Mouse (Mus musculus) midbrain, embryonic 11.5 days (tissue): ENCODE measurements around the gene Swsap1. TPM values are rescaled to one million over a fixed set of nuclear protein-coding genes. Genes with fewer than 3 reads are reported as not detected.

Experiments used
- ATAC-seq: fragments of 200-750 bp; cut with Nextera tagmentation; 2 replicates; pipeline ENCODE4 v1.8.0; 2017; ENCODE audit warnings: moderate TSS enrichment, moderate library complexity; ENCODE audit not compliant: low FRiP score
- DNase-seq: peaks from one replicate; pipeline ENCODE4 v3.0.0; 2015; ENCODE audit warnings: low spot score; ENCODE audit errors: missing footprints
- H3K27ac ChIP-seq: fragments of 300-500 bp; sonication (generic); 2 replicates; pipeline ENCODE4 v1.5.1; 2014; ENCODE audit warnings: low read depth, low read length
- H3K27me3 ChIP-seq: fragments of 300-500 bp; sonication (generic); 2 replicates; pipeline ENCODE4 v1.6.1; 2014; ENCODE audit warnings: mild to moderate bottlenecking, low read length, moderate library complexity, mixed read lengths; ENCODE audit not compliant: control insufficient read depth, insufficient read depth
- H3K36me3 ChIP-seq: fragments of 300-500 bp; sonication (generic); 2 replicates; pipeline ENCODE4 v1.6.1; 2014; ENCODE audit warnings: mild to moderate bottlenecking, low read length, moderate library complexity, mixed read lengths; ENCODE audit not compliant: control insufficient read depth, insufficient read depth
- H3K4me1 ChIP-seq: fragments of 300-500 bp; sonication (generic); 2 replicates; pipeline ENCODE4 v1.6.1; 2014; ENCODE audit warnings: low read length; ENCODE audit not compliant: control insufficient read depth, insufficient read depth
- H3K4me2 ChIP-seq: fragments of 300-500 bp; sonication (generic); 2 replicates; pipeline ENCODE4 v1.6.1; 2014; ENCODE audit warnings: mild to moderate bottlenecking, moderate library complexity
- H3K4me3 ChIP-seq: fragments of 300-500 bp; sonication (generic); 2 replicates; pipeline ENCODE4 v1.5.1; 2014; ENCODE audit warnings: low read depth, low read length
- H3K9ac ChIP-seq: fragments of 300-500 bp; sonication (generic); 2 replicates; pipeline ENCODE4 v1.6.1; 2014; ENCODE audit warnings: low read length
- H3K9me3 ChIP-seq: fragments of 300-500 bp; sonication (generic); 2 replicates; pipeline ENCODE4 v1.6.1; 2016; ENCODE audit warnings: low read length; ENCODE audit not compliant: control insufficient read depth
- WGBS: fragments of 180-500 bp; shearing (Covaris S2); extraction: QIAGEN DNeasy Blood & Tissue Kit; methylation state at CpG from one replicate; pipeline ENCODE4 v1.1.7; 2014; 5-methylcytosine and 5-hydroxymethylcytosine counted together
- polyA plus RNA-seq: library from polyadenylated mRNA; unstranded; fragments of >200 nt; fragmentation: Nextera tagmentation; extraction: Ambion mirVana; gene quantifications from 2 replicates; pipeline ENCODE4 v1.2.1, GENCODE M21; 2014

The Swsap1 gene
- polyA plus RNA-seq, 1 experiment from 2014 or later, result 22.3 TPM

- Histone ChIP-seq H3K27ac (no peak overlapping the region), H3K27me3 (0 out of 2 replicates have a peak, but pooled peaks cover 3% of the 10 kb centered on the region), H3K36me3 (no peaks in the 10 kb centered on the region), H3K9me3 (no peaks in the 10 kb centered on the region), H3K4me2 (no peak overlapping the region), H3K9ac (no peak overlapping the region), H3K4me1 (peaks cover 5% of the 10 kb centered on the region; the same call in 1 of the 2 replicates), H3K4me3 (no peak overlapping the region)
- 63% methylated on average over 12 of the region's 12 CpGs for WGBS
- ATAC-seq, result no peak
- DNase-seq, result peak; percentile 1
Observed at GRCm38 (mm10) chr9:21932445-21933137, 23.0 kb upstream of the Swsap1 start.

- 92% methylated on average over 12 of the region's 12 CpGs for WGBS
- Histone ChIP-seq H3K4me3 (no peak overlapping the region), H3K36me3 (no peaks in the 10 kb centered on the region), H3K27me3 (0 out of 2 replicates have a peak, but pooled peaks cover 3% of the 10 kb centered on the region), H3K9me3 (no peaks in the 10 kb centered on the region), H3K4me1 (peaks cover 3% of the 10 kb centered on the region; the same call in 1 of the 2 replicates), H3K4me2 (no peak overlapping the region), H3K9ac (no peak overlapping the region), H3K27ac (no peak overlapping the region)
- ATAC-seq, result no peak
- no peak for DNase-seq
Observed at GRCm38 (mm10) chr9:21934021-21934420, 21.5 kb upstream of the Swsap1 start.

GRCm38 (mm10) chr9:21935466-21936131 lies 20.0 kb upstream of the Swsap1 start:
- H3K9me3 ChIP-seq, result no peaks in the 10 kb centered on the region
- 0 out of 2 replicates have a peak, but pooled peaks cover 3% of the 10 kb centered on the region for H3K27me3 ChIP-seq
- H3K4me1 ChIP-seq, result peaks cover 3% of the 10 kb centered on the region; the same call in 1 of the 2 replicates
- H3K9ac ChIP-seq, result no peak overlapping the region
- H3K4me2 ChIP-seq, result no peak overlapping the region
- H3K27ac ChIP-seq, result no peak overlapping the region
- DNase-seq (no peak), ATAC-seq (no peak)
- H3K36me3 ChIP-seq, result no peaks in the 10 kb centered on the region; the same call in 1 of the 2 replicates
- 83% methylated on average over 7 of the region's 7 CpGs for WGBS
- no peak overlapping the region for H3K4me3 ChIP-seq

GRCm38 (mm10) chr9:21936692-21937570 lies 18.6 kb upstream of the Swsap1 start, which contains the start of gene Plppr2:
Gene Plppr2 (plus strand): TSS chr9:21937033.
- H3K4me1 ChIP-seq, result peaks cover 3% of the 10 kb centered on the region; the same call in 1 of the 2 replicates
- H3K4me3 ChIP-seq, result peak within 1 kb of the TSS; percentile 59
- peak within 1 kb of the TSS; percentile 5; the same call in 1 of the 2 replicates for H3K27ac ChIP-seq
- H3K4me2 ChIP-seq, result peak within 1 kb of the TSS; percentile 73
- 3% methylated on average over 39 of the region's 43 CpGs for WGBS
- peak within 1 kb of the TSS; percentile 75 for H3K9ac ChIP-seq
- DNase-seq (peak; percentile 99), ATAC-seq (peak; percentile 97)
- no peaks in the 10 kb centered on the region; the same call in 1 of the 2 replicates for H3K36me3 ChIP-seq
- no peaks in the 10 kb centered on the region for H3K9me3 ChIP-seq
- 0 out of 2 replicates have a peak, but pooled peaks cover 3% of the 10 kb centered on the region for H3K27me3 ChIP-seq

GRCm38 (mm10) chr9:21937711-21938175 lies 17.8 kb upstream of the Swsap1 start:
- 81% methylated on average over 4 of the region's 4 CpGs for WGBS
- H3K9ac ChIP-seq, result no peak overlapping the region
- H3K4me3 ChIP-seq, result peak overlapping the region; percentile 59
- no peaks in the 10 kb centered on the region for H3K9me3 ChIP-seq
- no peaks in the 10 kb centered on the region; the same call in 1 of the 2 replicates for H3K36me3 ChIP-seq
- ATAC-seq, result no peak
- no peak for DNase-seq
- H3K27ac ChIP-seq, result no peak overlapping the region
- peaks cover 3% of the 10 kb centered on the region; the same call in 1 of the 2 replicates for H3K4me1 ChIP-seq
- 0 out of 2 replicates have a peak, but pooled peaks cover 3% of the 10 kb centered on the region for H3K27me3 ChIP-seq
- H3K4me2 ChIP-seq, result peak overlapping the region; percentile 73

GRCm38 (mm10) chr9:21938234-21938855 lies 17.2 kb upstream of the Swsap1 start:
- Histone ChIP-seq H3K36me3 (no peaks in the 10 kb centered on the region; the same call in 1 of the 2 replicates), H3K27me3 (0 out of 2 replicates have a peak, but pooled peaks cover 3% of the 10 kb centered on the region), H3K4me3 (no peak overlapping the region), H3K9me3 (no peaks in the 10 kb centered on the region), H3K27ac (no peak overlapping the region), H3K4me2 (peak overlapping the region; percentile 4; the same call in 1 of the 2 replicates), H3K4me1 (peaks cover 3% of the 10 kb centered on the region; the same call in 1 of the 2 replicates), H3K9ac (no peak overlapping the region)
- 85% methylated on average over 4 of the region's 4 CpGs for WGBS
- DNase-seq (no peak), ATAC-seq (no peak)

- WGBS, result 82% methylated on average over 12 of the region's 12 CpGs
- DNase-seq, result peak; percentile 51
- no peak overlapping the region for H3K9ac ChIP-seq
- no peak overlapping the region for H3K27ac ChIP-seq
- no peak overlapping the region for H3K4me2 ChIP-seq
- ATAC-seq, result no peak
- H3K4me1 ChIP-seq, result peaks cover 8% of the 10 kb centered on the region; the same call in 1 of the 2 replicates
- no peaks in the 10 kb centered on the region; the same call in 1 of the 2 replicates for H3K36me3 ChIP-seq
- H3K9me3 ChIP-seq, result no peaks in the 10 kb centered on the region
- H3K27me3 ChIP-seq, result no peaks in the 10 kb centered on the region
- no peak overlapping the region for H3K4me3 ChIP-seq
Observed at GRCm38 (mm10) chr9:21943046-21943445, 12.5 kb upstream of the Swsap1 start.

GRCm38 (mm10) chr9:21943638-21944037 lies 11.9 kb upstream of the Swsap1 start:
- no peak for ATAC-seq

More at GRCm38 (mm10) chr9:21943638-21944037, 11.9 kb upstream of the Swsap1 start:
- Histone ChIP-seq H3K9me3 (no peaks in the 10 kb centered on the region), H3K9ac (no peak overlapping the region), H3K4me2 (no peak overlapping the region), H3K27ac (no peak overlapping the region), H3K27me3 (no peaks in the 10 kb centered on the region), H3K4me1 (peaks cover 8% of the 10 kb centered on the region; the same call in 1 of the 2 replicates), H3K36me3 (no peaks in the 10 kb centered on the region; the same call in 1 of the 2 replicates), H3K4me3 (no peak overlapping the region)
- peak; percentile 78 for DNase-seq
- WGBS, result 56% methylated on average over 12 of the region's 12 CpGs
